Mouse (Mus musculus): ENCODE measurements at regions not wholly inside any gene's neighbourhood (a gene's known extent, or its start where the extent isn't known, plus 50 kb on each side); places are given as distances from the start of the nearest gene placed in this dataset.

- TF ChIP-seq CTCF (IDR thresholded peaks at IDR 0.05; ENCODE audit: low read depth, low read length) (no peak), POLR2A (IDR thresholded peaks at IDR 0.05; ENCODE audit: extremely low read depth, insufficient read depth, low read length) (no peak)
These were observed 430.6 kb downstream of the Gm6377 start for GRCm38 (mm10) chrX:109626979-109627761.
